Mouse (Mus musculus): ENCODE data around the gene Grin2d.

- TF ChIP-seq POLR2A (IDR thresholded peaks at IDR 0.05; ENCODE audit: borderline replicate concordance, low read depth, low read length): no peak
- TF ChIP-seq CTCF (IDR thresholded peaks at IDR 0.05; ENCODE audit: low read depth, low read length): no peak
Measured at GRCm38 (mm10) chr7:45909145-45909544, 31.0 kb upstream of the Grin2d start.

All from bone marrow macrophage, adult 2 months (primary cell).